Mouse (Mus musculus): ENCODE measurements around the gene Nt5c2. TPM values are rescaled to one million over a fixed set of nuclear protein-coding genes. Genes with fewer than 3 reads are reported as not detected.

The Nt5c2 gene
- polyA plus RNA-seq, 1 experiment: 56.5 TPM

DNA sequence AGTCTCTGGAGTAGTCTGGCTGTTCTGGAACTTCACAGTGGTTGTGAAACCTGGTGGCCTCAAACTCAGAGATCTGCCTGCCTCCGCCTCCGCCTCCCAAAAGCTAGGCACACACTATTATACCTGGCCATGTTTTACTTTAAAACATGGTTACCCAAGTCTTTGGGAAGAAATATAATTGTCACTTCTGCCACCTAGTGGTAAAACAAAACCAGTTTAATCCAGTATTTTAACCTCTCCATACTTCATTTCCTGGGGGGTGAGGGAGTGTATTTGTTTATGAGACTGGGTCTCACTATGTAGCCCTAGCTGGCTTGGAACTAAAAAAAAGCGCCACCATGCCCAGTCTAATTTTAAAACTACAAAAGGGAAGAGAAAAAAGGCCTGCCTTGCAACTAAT lies 28.7 kb upstream of the Nt5c2 start:
- Histone ChIP-seq H3K4me1 (ENCODE audit: control insufficient read depth, insufficient read depth, low read length) (0 out of 2 replicates have a peak, but pooled peaks cover 4% of the 10 kb centered on the region), H3K27ac (ENCODE audit: insufficient read depth, low read depth, low read length) (0 out of 2 replicates have a peak overlapping the region, but pooled peaks have one; percentile 4), H3K4me3 (ENCODE audit: insufficient read depth, low read length) (no peak overlapping the region)
- peak; percentile 39; the same call in 1 of the 2 replicates for TF ChIP-seq CTCF (IDR thresholded peaks at IDR 0.05; ENCODE audit: low read depth, low read length)
- TF ChIP-seq POLR2A (IDR thresholded peaks at IDR 0.05; ENCODE audit: borderline replicate concordance, low read depth, low read length): no peak

DNA sequence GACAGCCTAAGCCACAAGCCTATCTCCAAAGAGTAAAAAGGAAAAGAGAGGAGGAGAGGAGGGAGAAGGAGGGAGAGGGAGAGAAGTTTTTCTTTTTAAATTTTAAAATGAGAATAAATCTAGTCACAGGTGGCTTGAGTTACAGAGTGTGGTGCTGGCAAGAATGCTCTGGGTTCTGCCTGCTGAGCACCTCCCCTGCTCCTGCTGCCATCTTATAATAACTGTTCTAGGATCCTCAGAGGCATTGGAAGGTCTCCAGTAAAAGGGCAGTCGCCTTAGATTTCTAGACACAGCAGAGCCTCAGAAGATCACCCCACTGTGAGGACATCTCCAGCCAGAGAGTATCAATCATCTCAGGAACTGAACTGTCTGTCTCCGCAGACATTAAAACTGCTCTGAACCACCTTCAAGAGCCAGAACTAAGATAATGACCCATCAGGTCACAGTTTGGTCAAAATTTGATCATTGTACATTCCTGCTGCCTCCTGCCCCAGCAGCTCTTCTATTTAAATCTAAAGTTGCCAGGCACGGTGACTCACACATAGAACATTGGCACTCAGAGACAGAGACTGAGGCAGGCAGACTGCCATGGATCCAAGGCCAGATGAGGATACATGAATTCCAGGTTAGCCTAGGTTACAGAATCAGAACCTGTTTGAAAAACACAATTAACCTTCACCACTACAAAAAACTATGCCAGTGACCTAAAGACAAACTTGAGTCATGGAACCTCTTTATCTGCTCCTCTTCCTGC lies 25.9 kb upstream of the Nt5c2 start:
- TF ChIP-seq POLR2A (IDR thresholded peaks at IDR 0.05; ENCODE audit: borderline replicate concordance, low read depth, low read length) (no peak), CTCF (IDR thresholded peaks at IDR 0.05; ENCODE audit: low read depth, low read length) (no peak)
- Histone ChIP-seq H3K4me1 (ENCODE audit: control insufficient read depth, insufficient read depth, low read length) (0 out of 2 replicates have a peak, but pooled peaks cover 4% of the 10 kb centered on the region), H3K27ac (ENCODE audit: insufficient read depth, low read depth, low read length) (no peak overlapping the region), H3K4me3 (ENCODE audit: insufficient read depth, low read length) (no peak overlapping the region)

DNA sequence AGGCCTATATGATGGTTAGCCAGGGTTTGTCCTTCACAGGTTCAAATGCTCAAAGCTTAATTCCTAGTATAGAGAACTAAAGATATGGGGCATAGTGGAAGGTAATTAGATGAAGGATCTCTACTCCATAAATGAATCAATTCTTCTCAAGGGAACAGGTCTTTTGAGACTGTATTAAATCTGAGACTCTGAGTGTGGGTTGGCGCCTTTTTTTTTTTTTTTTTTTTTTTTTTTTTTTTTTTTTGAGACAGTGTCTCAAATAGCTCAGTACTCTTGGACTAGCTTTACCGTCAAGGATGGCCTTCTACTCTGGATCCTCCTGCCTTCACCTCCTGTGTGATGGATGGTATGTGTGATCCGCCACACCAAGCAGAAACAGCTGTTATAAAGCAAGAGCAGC lies 21.6 kb upstream of the Nt5c2 start:
- H3K4me1 ChIP-seq (ENCODE audit: control insufficient read depth, insufficient read depth, low read length): peaks cover 15% of the 10 kb centered on the region
- H3K4me3 ChIP-seq (ENCODE audit: insufficient read depth, low read length): no peak overlapping the region
- TF ChIP-seq CTCF (IDR thresholded peaks at IDR 0.05; ENCODE audit: low read depth, low read length) (no peak), POLR2A (IDR thresholded peaks at IDR 0.05; ENCODE audit: borderline replicate concordance, low read depth, low read length) (no peak)
- no peak overlapping the region for H3K27ac ChIP-seq (ENCODE audit: insufficient read depth, low read depth, low read length)

DNA sequence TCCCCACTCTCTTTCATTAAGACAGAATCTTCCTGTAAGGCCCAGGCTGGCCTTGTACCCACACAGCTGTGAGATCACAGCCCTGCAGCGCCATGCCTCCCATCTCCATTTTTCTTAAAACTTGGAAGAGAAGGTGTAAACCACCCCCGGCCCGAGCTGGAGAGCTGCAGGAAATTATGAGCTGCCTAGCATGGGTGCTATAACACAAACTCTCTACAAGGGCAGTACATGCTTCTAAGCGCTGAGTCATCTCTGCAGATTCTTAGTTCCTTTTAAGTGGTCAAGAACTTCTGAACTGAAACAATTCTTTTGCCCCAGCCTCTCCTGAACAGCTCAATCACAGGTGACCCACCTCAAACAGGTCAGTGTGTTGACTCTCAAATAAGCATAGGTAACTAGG lies 20.0 kb upstream of the Nt5c2 start:
- no peak overlapping the region for H3K4me3 ChIP-seq (ENCODE audit: insufficient read depth, low read length)
- peak overlapping the region; percentile 6; the same call in 1 of the 2 replicates for H3K27ac ChIP-seq (ENCODE audit: insufficient read depth, low read depth, low read length)
- TF ChIP-seq CTCF (IDR thresholded peaks at IDR 0.05; ENCODE audit: low read depth, low read length) (no peak), POLR2A (IDR thresholded peaks at IDR 0.05; ENCODE audit: borderline replicate concordance, low read depth, low read length) (no peak)
- peaks cover 15% of the 10 kb centered on the region for H3K4me1 ChIP-seq (ENCODE audit: control insufficient read depth, insufficient read depth, low read length)

DNA sequence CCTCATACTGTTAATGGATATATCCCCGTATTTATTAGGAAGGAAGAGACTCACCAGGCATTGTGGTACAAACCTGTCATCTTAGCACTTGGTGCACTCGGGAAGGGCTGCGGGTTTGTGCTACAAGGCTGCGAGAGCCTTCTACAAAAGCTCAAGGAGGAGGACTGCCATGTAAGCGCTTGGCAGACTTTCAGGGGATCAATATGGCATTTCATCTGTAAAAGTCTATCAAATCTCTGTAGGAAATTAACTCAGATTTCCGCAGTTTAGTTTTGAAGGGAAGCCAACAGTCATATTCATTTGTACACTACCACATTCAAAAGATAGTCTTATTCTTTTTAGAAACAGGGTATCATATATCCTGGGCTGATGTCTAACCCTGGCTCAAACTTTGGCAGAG lies 16.8 kb upstream of the Nt5c2 start:
- TF ChIP-seq POLR2A (IDR thresholded peaks at IDR 0.05; ENCODE audit: borderline replicate concordance, low read depth, low read length) (no peak), CTCF (IDR thresholded peaks at IDR 0.05; ENCODE audit: low read depth, low read length) (no peak)
- H3K27ac ChIP-seq (ENCODE audit: insufficient read depth, low read depth, low read length): no peak overlapping the region
- no peak overlapping the region for H3K4me3 ChIP-seq (ENCODE audit: insufficient read depth, low read length)
- H3K4me1 ChIP-seq (ENCODE audit: control insufficient read depth, insufficient read depth, low read length): peaks cover 15% of the 10 kb centered on the region

DNA sequence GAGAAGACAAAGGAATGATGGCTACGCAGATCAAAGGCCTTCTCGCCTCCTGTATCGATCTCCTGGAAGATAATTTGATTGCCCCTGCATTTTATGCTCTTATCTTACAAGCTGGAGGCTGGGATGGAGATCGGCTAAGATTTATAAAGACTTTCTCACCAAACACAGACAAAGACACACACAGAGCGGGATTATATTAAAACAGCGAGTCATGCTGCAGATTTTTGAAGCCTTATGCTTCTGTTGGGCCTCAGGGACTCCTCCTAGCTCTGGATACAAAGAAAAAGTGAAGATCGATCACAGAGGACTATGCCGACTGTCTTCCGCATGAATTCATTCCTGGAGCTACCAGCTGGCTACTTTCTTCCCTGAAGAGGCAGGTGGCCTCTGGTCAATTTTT lies 14.8 kb upstream of the Nt5c2 start:
- peaks cover 8% of the 10 kb centered on the region for H3K4me1 ChIP-seq (ENCODE audit: control insufficient read depth, insufficient read depth, low read length)
- no peak overlapping the region for H3K27ac ChIP-seq (ENCODE audit: insufficient read depth, low read depth, low read length)
- no peak overlapping the region for H3K4me3 ChIP-seq (ENCODE audit: insufficient read depth, low read length)
- TF ChIP-seq POLR2A (IDR thresholded peaks at IDR 0.05; ENCODE audit: borderline replicate concordance, low read depth, low read length): no peak
- TF ChIP-seq CTCF (IDR thresholded peaks at IDR 0.05; ENCODE audit: low read depth, low read length): no peak

DNA sequence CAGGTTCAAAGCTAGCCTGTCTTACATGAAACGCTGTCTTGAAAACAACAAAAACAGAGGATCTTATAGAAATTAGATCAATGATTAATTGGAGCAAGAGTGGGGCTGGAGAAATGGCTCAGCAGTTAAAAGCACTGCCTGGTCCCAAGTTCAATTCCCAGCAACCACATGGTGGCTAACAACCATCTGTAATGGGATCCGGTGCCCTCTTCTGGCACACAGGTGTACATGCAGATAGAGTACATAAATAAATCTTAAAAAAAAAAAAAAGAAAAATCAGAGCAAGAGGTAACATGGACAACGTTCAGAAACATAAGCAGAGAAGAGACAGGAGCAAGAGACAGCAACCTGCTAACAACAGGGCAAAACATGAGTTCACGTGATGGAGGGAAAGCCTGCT lies 11.6 kb upstream of the Nt5c2 start:
- no peak overlapping the region for H3K27ac ChIP-seq (ENCODE audit: insufficient read depth, low read depth, low read length)
- H3K4me1 ChIP-seq (ENCODE audit: control insufficient read depth, insufficient read depth, low read length): peaks cover 4% of the 10 kb centered on the region; the same call in 1 of the 2 replicates
- H3K4me3 ChIP-seq (ENCODE audit: insufficient read depth, low read length): no peak overlapping the region
- TF ChIP-seq CTCF (IDR thresholded peaks at IDR 0.05; ENCODE audit: low read depth, low read length): no peak
- TF ChIP-seq POLR2A (IDR thresholded peaks at IDR 0.05; ENCODE audit: borderline replicate concordance, low read depth, low read length): no peak

DNA sequence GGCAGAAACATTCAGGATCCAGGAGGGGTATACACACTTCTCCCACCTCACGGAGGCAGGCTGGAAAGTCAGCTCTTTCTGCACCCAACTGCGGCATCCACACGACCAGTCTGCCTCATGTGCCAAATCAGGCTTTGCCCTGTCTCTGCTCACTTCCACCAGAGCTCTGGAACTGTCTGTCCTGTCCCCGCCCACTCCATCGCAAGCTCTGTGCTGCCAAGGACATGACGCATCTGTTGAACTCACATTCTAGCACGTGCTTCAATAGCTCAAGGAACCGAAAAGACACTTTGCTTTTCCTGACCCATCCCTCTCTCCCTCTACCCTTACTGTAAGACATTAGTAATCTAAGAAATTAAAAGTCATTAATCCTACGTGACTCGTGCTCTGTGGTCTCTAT lies 10.0 kb upstream of the Nt5c2 start:
- Histone ChIP-seq H3K27ac (ENCODE audit: insufficient read depth, low read depth, low read length) (no peak overlapping the region), H3K4me3 (ENCODE audit: insufficient read depth, low read length) (no peak overlapping the region), H3K4me1 (ENCODE audit: control insufficient read depth, insufficient read depth, low read length) (peaks cover 4% of the 10 kb centered on the region; the same call in 1 of the 2 replicates)
- TF ChIP-seq POLR2A (IDR thresholded peaks at IDR 0.05; ENCODE audit: borderline replicate concordance, low read depth, low read length) (no peak), CTCF (IDR thresholded peaks at IDR 0.05; ENCODE audit: low read depth, low read length) (no peak)

DNA sequence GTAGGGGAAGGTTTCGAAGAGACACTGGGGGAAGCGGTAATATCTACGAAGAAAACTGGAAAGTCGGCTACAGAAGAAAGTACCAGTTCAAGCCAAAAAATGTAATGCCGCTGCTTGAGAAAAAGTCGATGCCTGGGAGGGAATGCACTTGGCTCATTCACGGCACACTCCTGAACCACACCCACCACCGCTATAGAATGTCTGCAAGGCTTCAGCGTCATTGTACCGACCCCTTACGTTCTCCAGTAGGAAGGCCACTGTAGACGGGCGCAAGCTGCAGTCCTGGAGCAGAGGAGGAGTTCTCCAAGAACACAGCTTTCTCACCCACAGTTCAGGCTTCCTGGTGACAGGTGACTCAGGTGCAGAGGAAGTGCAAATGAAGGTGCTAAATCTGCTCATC lies 8.6 kb upstream of the Nt5c2 start:
- Histone ChIP-seq H3K4me1 (ENCODE audit: control insufficient read depth, insufficient read depth, low read length) (peaks cover 4% of the 10 kb centered on the region; the same call in 1 of the 2 replicates), H3K27ac (ENCODE audit: insufficient read depth, low read depth, low read length) (no peak overlapping the region), H3K4me3 (ENCODE audit: insufficient read depth, low read length) (no peak overlapping the region)
- TF ChIP-seq POLR2A (IDR thresholded peaks at IDR 0.05; ENCODE audit: borderline replicate concordance, low read depth, low read length) (no peak), CTCF (IDR thresholded peaks at IDR 0.05; ENCODE audit: low read depth, low read length) (no peak)

DNA sequence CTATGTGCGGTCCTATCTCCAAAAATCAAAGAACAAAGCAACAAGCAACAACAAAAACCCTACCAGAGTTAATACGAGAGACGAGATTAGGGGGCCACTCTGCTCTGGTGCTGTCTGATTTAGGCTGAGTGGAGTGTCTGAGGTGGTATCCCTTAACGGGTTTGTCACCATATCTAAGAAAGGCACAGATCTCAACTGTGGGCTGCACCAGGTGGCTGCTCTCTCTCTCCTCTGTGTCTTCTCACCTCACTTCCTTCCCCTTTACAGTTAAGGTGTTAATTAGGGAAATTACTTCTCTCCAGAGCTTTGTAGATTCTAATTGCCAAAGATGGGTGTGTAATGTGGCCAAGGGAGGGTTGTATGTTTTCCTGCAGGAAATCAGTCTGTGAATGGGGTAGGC lies 7.8 kb upstream of the Nt5c2 start:
- Histone ChIP-seq H3K4me1 (ENCODE audit: control insufficient read depth, insufficient read depth, low read length) (peaks cover 4% of the 10 kb centered on the region; the same call in 1 of the 2 replicates), H3K27ac (ENCODE audit: insufficient read depth, low read depth, low read length) (no peak overlapping the region), H3K4me3 (ENCODE audit: insufficient read depth, low read length) (no peak overlapping the region)
- TF ChIP-seq POLR2A (IDR thresholded peaks at IDR 0.05; ENCODE audit: borderline replicate concordance, low read depth, low read length): no peak
- TF ChIP-seq CTCF (IDR thresholded peaks at IDR 0.05; ENCODE audit: low read depth, low read length): no peak
